Mouse (Mus musculus): ENCODE results near the gene Atxn3.

The Atxn3 gene

GRCm38 (mm10) chr12:101957942-101958544 lies at the start of gene Atxn3:
Gene Atxn3 (minus strand): TSS chr12:101958246.
- peak; percentile 69 for DNase-seq (ENCODE audit: extremely low spot score, low read depth, low spot score)

- no peak for DNase-seq (ENCODE audit: extremely low spot score, low read depth, low spot score)
These were observed 42.7 kb upstream of the Atxn3 start for GRCm38 (mm10) chr12:102000785-102001184.

GRCm38 (mm10) chr12:101998929-101999328 lies 40.9 kb upstream of the Atxn3 start:
- no peak for DNase-seq (ENCODE audit: extremely low spot score, low read depth, low spot score)

- no peak for DNase-seq (ENCODE audit: extremely low spot score, low read depth, low spot score)
These were observed 36.8 kb upstream of the Atxn3 start for GRCm38 (mm10) chr12:101994576-101995467.

- no peak for DNase-seq (ENCODE audit: extremely low spot score, low read depth, low spot score)
These were observed 29.6 kb upstream of the Atxn3 start for GRCm38 (mm10) chr12:101987659-101988058.

GRCm38 (mm10) chr12:101985110-101985509 lies 27.1 kb upstream of the Atxn3 start:
- DNase-seq (ENCODE audit: extremely low spot score, low read depth, low spot score) = no peak

GRCm38 (mm10) chr12:101982977-101983376 lies 24.9 kb upstream of the Atxn3 start:
- no peak for DNase-seq (ENCODE audit: extremely low spot score, low read depth, low spot score)

GRCm38 (mm10) chr12:101981559-101981958 lies 23.5 kb upstream of the Atxn3 start:
- no peak for DNase-seq (ENCODE audit: extremely low spot score, low read depth, low spot score)

- DNase-seq (ENCODE audit: extremely low spot score, low read depth, low spot score) = no peak
These were observed 22.2 kb upstream of the Atxn3 start for GRCm38 (mm10) chr12:101980266-101980665.

- no peak for DNase-seq (ENCODE audit: extremely low spot score, low read depth, low spot score)
These were observed 21.2 kb upstream of the Atxn3 start for GRCm38 (mm10) chr12:101979213-101979750.

- DNase-seq (ENCODE audit: extremely low spot score, low read depth, low spot score) = no peak
These were observed 20.5 kb upstream of the Atxn3 start for GRCm38 (mm10) chr12:101978588-101978987.

- DNase-seq (ENCODE audit: extremely low spot score, low read depth, low spot score) = no peak
These were observed 20.1 kb upstream of the Atxn3 start for GRCm38 (mm10) chr12:101978162-101978561.

- no peak for DNase-seq (ENCODE audit: extremely low spot score, low read depth, low spot score)
These were observed 19.4 kb upstream of the Atxn3 start for GRCm38 (mm10) chr12:101977404-101977915.

GRCm38 (mm10) chr12:101976651-101977403 lies 18.8 kb upstream of the Atxn3 start:
- no peak for DNase-seq (ENCODE audit: extremely low spot score, low read depth, low spot score)

GRCm38 (mm10) chr12:101975601-101976571 lies 17.8 kb upstream of the Atxn3 start, which contains the start of gene Cpsf2:
Gene Cpsf2 (plus strand): TSS chr12:101975988.
- DNase-seq (ENCODE audit: extremely low spot score, low read depth, low spot score) = peak; percentile 68

- DNase-seq (ENCODE audit: extremely low spot score, low read depth, low spot score) = no peak
These were observed 17.1 kb upstream of the Atxn3 start for GRCm38 (mm10) chr12:101975167-101975600.

- no peak for DNase-seq (ENCODE audit: extremely low spot score, low read depth, low spot score)
These were observed 16.5 kb upstream of the Atxn3 start for GRCm38 (mm10) chr12:101974571-101974970.

- no peak for DNase-seq (ENCODE audit: extremely low spot score, low read depth, low spot score)
These were observed 14.2 kb upstream of the Atxn3 start for GRCm38 (mm10) chr12:101972230-101972629.

- no peak for DNase-seq (ENCODE audit: extremely low spot score, low read depth, low spot score)
These were observed 13.3 kb upstream of the Atxn3 start for GRCm38 (mm10) chr12:101971311-101971710.

Data from hindlimb bud, embryonic 11.5 days (tissue).